Mouse (Mus musculus) adrenal gland, adult 18-20 months (tissue): Measurements from ENCODE around the gene Spdye4a. TPM values are rescaled to one million over a fixed set of nuclear protein-coding genes. Genes with fewer than 3 reads are reported as not detected.
A peak's percentile ranks its signal among the peaks of the same experiment; 100 is the strongest.

Source experiments
- DNase-seq, 2 experiments: peaks; one replicate each; pipeline ENCODE4 v3.0.0; 2021 to 2022; ENCODE audit warnings: low spot score in 2 of 2
- long read RNA-seq, 2 experiments: library from polyadenylated mRNA; stranded (forward); transcript quantifications; one replicate each; pipeline ENCODE4 v2.0.0; 2021
- total RNA-seq, 2 experiments: library from RNA; stranded (reverse); gene quantifications; 1 replicate in 1 of 2; 2 replicates in 1 of 2; pipeline ENCODE4 v1.2.3; 2021

The Spdye4a gene
- total RNA-seq = not detected
- long read RNA-seq, experiment 1 = 0 reads
- long read RNA-seq, experiment 2 = 0 reads

DNA sequence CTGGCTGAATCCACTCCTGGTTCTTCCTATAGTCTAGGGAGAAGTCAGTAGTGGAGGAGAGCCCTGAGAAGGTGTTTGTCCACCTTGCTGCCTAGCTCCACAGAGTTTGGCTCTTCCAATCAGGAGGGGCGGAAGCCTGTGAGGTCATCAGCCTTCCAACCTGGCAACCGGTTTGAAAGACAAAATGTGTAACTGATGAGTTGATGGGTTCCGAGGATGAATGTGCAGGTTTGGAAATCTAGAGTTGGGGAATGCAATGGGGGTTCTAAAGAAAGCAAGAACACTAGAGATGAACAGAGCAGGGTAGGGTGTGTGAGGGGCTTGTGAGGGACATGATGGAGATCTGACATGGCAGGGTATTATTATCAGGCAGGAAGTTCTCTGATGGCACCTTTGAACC is at the start of gene Spdye4a:
TSS of gene Spdye4a (minus strand) at position 101 of the 400 bp plus-strand sequence.
- no peak for DNase-seq

- DNase-seq = no peak
Measured at GRCm38 (mm10) chr5:143275761-143276160, 49.1 kb upstream of the Spdye4a start.

- no peak for DNase-seq
Measured at GRCm38 (mm10) chr5:143272540-143273330, 46.0 kb upstream of the Spdye4a start.

GRCm38 (mm10) chr5:143272108-143272507 is 45.4 kb upstream of the Spdye4a start:
- DNase-seq = no peak

DNA sequence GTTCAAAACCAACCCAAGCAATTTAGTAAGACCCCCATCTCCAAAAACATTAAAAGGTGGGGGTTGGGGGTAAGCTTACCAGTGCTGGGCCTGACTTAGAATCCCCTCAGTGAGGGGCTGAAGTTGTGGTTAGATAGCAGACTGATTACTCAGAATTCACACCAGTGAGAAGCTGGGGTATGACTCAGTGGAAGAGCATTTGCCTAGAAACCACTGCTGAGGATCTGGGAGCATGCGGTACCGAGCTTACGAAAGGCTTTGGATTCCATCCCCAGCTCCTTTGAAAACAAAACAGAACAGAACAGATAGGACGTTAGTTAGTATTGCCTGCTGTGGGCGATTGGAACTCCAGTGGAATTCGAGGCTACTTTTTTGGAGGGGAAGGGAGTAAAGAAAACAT is 45.0 kb upstream of the Spdye4a start:
- no peak for DNase-seq

GRCm38 (mm10) chr5:143270151-143270519 is 43.4 kb upstream of the Spdye4a start:
- DNase-seq = no peak

GRCm38 (mm10) chr5:143269363-143270150 is 42.9 kb upstream of the Spdye4a start, which contains the start of gene Zfp316:
Gene Zfp316, minus strand, starts transcription at chr5:143270022.
- peak; percentile 72 to 75 for DNase-seq

DNA sequence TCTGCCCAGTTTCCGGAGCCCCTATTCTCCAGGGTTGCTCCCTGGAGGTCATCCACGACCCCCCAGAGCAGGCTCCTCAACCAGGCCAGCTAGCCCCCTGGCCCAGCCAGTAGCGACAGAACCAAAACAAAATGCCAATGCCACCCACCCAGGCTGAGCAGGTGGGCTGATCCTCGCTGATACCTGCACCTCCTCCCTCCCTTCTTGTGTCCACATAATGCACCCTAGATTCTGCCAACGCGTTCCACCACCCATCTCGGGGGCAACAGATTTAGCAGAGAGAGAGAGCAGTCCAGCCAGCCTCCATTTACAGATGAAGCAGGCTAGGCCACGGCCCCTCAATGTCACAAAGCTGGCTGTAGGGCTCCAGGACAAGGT is 42.3 kb upstream of the Spdye4a start:
- no peak for DNase-seq

GRCm38 (mm10) chr5:143266794-143267193 is 40.1 kb upstream of the Spdye4a start:
- DNase-seq = no peak

GRCm38 (mm10) chr5:143265409-143265808 is 38.7 kb upstream of the Spdye4a start:
- no peak for DNase-seq

DNA sequence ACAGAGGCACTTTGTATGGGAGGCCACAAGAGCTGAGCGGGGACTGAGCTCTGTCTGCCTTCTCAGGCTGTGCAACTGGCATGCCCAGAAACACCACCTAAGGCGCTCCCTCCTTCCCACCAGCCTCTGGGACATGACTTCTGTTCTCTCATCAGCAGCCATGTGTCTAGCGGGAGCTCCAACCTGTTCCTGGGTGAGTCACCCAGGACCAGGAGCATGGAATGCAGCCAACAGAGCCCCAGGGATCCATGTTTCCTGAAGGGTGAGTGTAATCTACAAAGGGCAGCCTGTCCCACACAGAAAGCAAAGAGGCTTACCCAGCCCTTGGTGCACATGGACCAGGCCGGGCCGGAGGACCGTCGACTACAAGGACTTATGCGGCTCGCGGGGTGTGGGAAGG is 38.0 kb upstream of the Spdye4a start:
- DNase-seq = no peak

GRCm38 (mm10) chr5:143261636-143262035 is 34.9 kb upstream of the Spdye4a start:
- no peak for DNase-seq

GRCm38 (mm10) chr5:143255802-143256201 is 29.1 kb upstream of the Spdye4a start:
- DNase-seq = no peak

DNA sequence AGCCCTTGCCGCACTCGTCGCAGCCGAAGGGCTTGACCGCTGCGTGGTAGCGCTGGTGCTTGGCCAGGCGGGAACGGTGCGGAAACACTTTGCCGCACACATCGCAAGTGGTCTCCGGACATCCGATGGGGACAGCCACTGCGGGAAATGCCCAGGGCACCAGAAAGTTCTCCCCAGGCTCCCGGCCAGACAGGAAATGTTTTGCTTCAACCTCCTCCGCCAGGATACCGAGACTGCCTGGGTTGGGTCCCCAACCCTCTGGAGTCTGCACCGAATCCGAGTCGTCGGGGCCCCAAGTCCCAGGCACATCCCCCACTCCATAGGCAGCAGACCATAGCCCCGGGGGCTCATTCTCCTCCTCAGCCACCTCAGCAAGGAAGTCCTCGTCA is 28.4 kb upstream of the Spdye4a start:
- no peak for DNase-seq

- DNase-seq = no peak
Measured at GRCm38 (mm10) chr5:143254487-143255130, 27.9 kb upstream of the Spdye4a start.

- DNase-seq = no peak
Measured at GRCm38 (mm10) chr5:143253881-143254486, 27.3 kb upstream of the Spdye4a start.

GRCm38 (mm10) chr5:143253186-143253880 is 26.6 kb upstream of the Spdye4a start:
- no peak for DNase-seq

DNA sequence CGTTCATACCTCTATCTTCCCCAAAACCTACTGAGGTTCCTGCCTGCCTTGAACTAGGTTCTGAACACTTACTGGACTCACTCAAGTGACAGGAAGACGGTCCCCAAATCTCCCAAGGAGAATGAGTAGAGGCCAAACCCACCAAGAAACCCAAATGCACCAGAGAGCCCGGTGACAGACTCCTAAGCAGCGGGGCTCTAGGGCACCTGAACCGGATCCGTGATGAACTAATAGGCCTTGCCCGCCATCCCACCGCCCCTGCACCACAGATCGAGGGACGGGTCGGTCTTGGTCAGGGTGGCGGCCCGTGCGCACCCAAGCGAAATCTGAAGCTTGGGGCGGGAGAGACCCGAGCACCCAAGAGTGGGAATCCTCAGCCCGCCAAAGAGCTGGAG is 26.1 kb upstream of the Spdye4a start:
- DNase-seq = no peak

DNA sequence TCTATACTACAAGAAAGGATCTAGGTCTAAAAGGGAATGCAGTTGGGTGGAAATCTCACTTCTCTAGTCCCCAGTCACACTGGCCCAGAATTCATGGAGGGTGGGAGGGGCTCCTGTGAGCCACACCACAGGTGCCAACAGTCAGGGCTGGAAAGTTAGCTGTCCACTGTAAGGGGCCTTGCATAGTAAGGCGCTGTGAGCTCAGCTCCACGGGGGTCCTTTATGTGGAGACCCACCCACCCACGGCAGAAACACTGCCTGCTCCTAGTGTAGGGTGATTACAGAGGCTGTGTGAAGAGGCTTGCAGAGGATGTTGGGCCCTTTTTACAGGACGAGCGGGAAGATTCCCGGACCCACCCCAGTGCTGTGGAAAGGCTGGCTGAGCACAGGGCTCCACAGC is 25.3 kb upstream of the Spdye4a start:
- no peak for DNase-seq

- no peak for DNase-seq
Measured at GRCm38 (mm10) chr5:143244926-143245325, 18.2 kb upstream of the Spdye4a start.

GRCm38 (mm10) chr5:143236036-143236435 is 9.3 kb upstream of the Spdye4a start:
- no peak for DNase-seq
